Mouse (Mus musculus) liver, adult 2 months (tissue): ENCODE measurements around the gene Epn2.

ENCODE experiments used
- CTCF ChIP-seq: fragments of 200-500 bp; IDR thresholded peaks from 2 replicates; pipeline ENCODE4 v1.5.1; 2011; ENCODE audit warnings: low read depth, low read length, control low read depth
- POLR2A ChIP-seq: fragments of 200-500 bp; IDR thresholded peaks from 2 replicates; pipeline ENCODE4 v1.6.1; 2011; ENCODE audit warnings: low read length, control low read depth; ENCODE audit not compliant: insufficient read depth; ENCODE audit errors: extremely low read depth

GRCm38 (mm10) chr11:61598367-61598766 is 18.9 kb upstream of the Epn2 start:
- TF ChIP-seq CTCF (no peak), POLR2A (no peak)
